Mouse (Mus musculus) CD4-positive, CD25-positive, alpha-beta regulatory T cell, adult 4 months (primary cell): ENCODE results near the gene Olfr348. TPM values are rescaled to one million over a fixed set of nuclear protein-coding genes. Genes with fewer than 3 reads are reported as not detected.

Source experiments
- ATAC-seq: one replicate; pipeline ENCODE4 v1.8.0; 2017
- polyA plus RNA-seq, 2 experiments: library from polyadenylated mRNA; unstranded; fragments of 100-300 nt; shearing (Covaris generic); gene quantifications; one replicate each; pipeline ENCODE4 v1.2.1; 2017

Gene Olfr348
- polyA plus RNA-seq = not detected

GRCm38 (mm10) chr2:36783976-36784375 is at the start of gene Olfr348:
TSS of gene Olfr348 (plus strand) at chr2:36784276.
- ATAC-seq = no peak

GRCm38 (mm10) chr2:36736226-36736625 is 47.9 kb upstream of the Olfr348 start:
- no peak for ATAC-seq

DNA sequence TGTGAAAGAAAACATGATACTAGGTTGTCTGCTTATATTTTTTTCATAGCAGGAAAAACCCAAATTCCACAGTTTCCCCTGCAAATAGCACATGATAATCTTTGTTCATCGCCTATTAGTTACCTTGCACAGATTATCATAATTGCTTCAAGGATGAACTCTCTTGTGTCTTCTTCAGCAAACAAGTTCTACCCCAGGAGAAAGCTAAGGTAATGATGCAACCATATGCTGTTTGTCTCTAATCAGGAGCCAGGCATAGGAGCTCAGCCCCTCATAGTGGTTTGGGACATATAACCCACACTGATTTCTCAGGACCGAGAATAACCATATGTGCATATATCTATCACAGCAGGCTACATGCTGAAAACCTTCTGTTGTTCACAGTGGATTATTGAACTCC is 6.2 kb downstream of the Olfr348 start, which contains the start of gene Olfr50:
Olfr50 (plus strand) TSS at position 301 of the 400 bp plus-strand sequence.
- ATAC-seq = no peak

DNA sequence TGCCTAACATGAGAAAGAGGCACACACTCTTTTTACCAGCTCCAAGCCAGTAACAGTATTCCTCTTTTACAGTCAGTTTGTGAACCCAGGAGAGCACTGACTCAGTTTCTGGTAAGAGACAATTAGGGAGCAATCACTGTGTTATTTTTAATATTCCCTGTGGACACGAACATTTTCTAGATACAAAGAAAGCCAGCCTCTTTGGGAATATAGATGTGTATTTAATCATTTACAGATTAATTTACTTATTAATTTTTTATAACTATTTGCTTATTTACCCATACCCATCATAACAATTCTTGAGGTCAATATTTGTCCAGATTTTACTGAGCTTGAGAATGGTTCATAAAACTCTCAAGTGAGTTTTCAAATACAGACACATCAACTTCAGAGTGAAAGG is 32.9 kb downstream of the Olfr348 start, which contains the start of gene Olfr3:
Olfr3 (minus strand) TSS at position 101 of the 400 bp plus-strand sequence.
- ATAC-seq = no peak

Other genes with a start within 250 kb of the Olfr348 start
- gene Olfr344, start 217.6 kb upstream of the Olfr348 start, polyA plus RNA-seq = under 1 TPM in 1 of 2 experiments, not detected in 1; 0.08 TPM
- not detected for gene Olfr345, start 144.2 kb upstream of the Olfr348 start, polyA plus RNA-seq
- gene Olfr346, start 98.5 kb upstream of the Olfr348 start, polyA plus RNA-seq = not detected
- not detected for gene Olfr347, start 52.4 kb upstream of the Olfr348 start, polyA plus RNA-seq
- gene Olfr50, start 6.3 kb downstream of the Olfr348 start, polyA plus RNA-seq = not detected
- gene Olfr3, start 32.8 kb downstream of the Olfr348 start, polyA plus RNA-seq = not detected
- not detected for gene Olfr350, start 62.0 kb downstream of the Olfr348 start, polyA plus RNA-seq
- gene Olfr351, start 78.4 kb downstream of the Olfr348 start, polyA plus RNA-seq = not detected
- gene Olfr352, start 84.2 kb downstream of the Olfr348 start, polyA plus RNA-seq = not detected
- not detected for gene Olfr353, start 108.7 kb downstream of the Olfr348 start, polyA plus RNA-seq
- gene Olfr354, start 121.4 kb downstream of the Olfr348 start, polyA plus RNA-seq = under 1 TPM in 1 of 2 experiments, not detected in 1; 0.09 TPM
- gene Olfr355, start 144.6 kb downstream of the Olfr348 start, polyA plus RNA-seq = under 1 TPM in 1 of 2 experiments, not detected in 1; 0.44 TPM
- gene Olfr356, start 152.8 kb downstream of the Olfr348 start, polyA plus RNA-seq = not detected
- not detected for gene Olfr357, start 209.6 kb downstream of the Olfr348 start, polyA plus RNA-seq
- gene Olfr358, start 225.1 kb downstream of the Olfr348 start, polyA plus RNA-seq = not detected